Mouse (Mus musculus) CD4-positive, CD25-positive, alpha-beta regulatory T cell, adult 2 months (primary cell): ENCODE measurements around the gene Angpt4.

Source experiments
- DNase-seq: peaks from one replicate; pipeline ENCODE4 v3.0.0-alpha.2; 2012; ENCODE audit warnings: low read depth, low spot score

Gene Angpt4

DNA sequence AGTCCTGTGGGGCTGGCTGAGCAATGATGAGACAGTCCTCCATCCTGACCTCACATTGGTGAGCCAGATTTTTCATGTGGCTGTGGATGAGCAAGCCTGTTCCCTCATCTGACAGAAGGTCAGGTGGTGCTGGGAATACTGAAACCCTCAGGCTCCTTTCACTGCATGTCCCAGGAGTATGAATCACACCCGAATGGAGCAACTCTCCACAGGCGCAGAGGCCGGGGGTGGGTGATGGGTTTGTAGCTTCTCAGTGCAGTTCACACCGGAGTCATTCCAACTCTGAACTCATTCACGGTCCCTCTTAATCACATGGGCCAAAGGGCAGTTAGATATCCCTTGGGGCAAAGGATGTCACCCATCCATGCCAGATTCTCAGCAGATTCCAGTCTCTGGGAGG lies 3.1 kb downstream of the Angpt4 start:
- no peak for DNase-seq

DNA sequence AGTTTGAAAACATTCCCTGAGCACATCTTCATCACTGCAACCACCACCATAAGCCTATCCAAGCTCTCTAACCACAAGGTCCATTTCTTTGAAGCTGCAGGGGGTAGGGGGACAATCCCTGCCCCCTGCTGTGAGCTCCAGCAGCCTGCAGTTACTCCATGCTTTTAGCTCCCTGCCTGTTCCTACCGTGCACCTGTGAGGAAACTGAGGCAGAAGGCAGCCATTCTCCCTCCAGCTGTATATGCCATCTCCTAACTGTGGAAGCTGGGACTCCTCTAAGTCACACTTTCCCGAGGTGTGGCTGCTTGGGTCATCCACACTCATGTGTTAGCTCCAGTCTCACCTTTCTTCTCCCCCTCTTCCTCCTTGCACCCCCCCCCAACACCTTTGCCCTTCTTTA lies 4.1 kb downstream of the Angpt4 start:
- DNase-seq = no peak

DNA sequence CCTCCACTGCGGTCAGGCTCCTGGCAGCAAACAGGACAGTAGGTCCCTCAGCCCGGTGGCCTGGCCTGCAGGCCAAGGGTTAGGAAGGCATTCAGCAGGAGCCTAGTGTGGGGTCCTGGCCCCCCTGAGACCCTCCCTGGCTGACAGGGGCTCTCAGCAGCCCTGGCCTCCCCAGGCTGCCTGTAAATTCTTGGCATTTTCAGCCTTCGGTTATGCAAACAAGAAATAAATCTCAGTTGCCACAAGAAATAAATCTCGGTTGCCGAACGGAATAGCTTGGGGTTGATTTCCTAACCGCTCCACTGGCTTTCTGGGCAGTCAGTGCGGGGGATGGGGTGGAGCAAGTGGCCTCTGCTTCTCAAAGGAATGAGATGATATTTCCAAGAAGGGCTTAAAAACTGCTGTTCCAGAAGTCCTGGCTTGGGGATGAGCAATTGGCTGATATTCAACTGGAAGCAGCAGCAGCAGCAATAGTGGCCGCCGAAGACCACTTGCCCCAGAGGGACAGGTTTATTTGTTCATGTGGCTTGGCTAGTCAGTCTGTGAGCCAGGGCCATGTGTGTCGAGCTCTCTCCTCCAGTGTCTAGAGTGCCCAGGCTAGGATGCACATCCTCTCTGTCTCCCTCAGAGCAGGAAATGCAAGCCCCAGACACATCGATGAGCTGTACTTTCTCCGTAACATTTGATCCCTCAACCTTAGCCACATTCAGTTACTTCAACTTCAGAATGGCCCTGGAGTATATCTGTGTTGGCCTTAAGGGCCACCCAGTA lies 5.2 kb downstream of the Angpt4 start:
- DNase-seq = no peak

DNA sequence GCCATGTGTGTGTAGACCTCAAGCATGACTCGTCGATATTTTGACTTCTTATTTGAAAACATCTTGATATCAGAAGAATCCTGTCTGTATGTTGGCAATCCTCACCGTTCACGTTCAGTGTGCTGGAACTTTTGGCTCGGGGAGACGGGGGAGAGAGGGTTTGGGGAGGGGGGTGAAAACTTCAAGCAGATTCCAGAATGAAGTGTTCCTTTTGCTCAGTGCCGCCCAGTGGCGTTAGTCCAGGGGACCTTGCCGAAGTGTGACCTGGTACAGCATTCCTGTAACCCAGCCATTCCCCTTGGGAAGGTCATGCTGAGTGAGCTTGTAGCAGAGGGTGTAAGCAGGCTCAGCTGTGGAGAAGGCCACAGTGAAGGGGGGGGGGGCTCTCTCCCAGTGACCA lies 8.1 kb downstream of the Angpt4 start:
- DNase-seq = no peak

DNA sequence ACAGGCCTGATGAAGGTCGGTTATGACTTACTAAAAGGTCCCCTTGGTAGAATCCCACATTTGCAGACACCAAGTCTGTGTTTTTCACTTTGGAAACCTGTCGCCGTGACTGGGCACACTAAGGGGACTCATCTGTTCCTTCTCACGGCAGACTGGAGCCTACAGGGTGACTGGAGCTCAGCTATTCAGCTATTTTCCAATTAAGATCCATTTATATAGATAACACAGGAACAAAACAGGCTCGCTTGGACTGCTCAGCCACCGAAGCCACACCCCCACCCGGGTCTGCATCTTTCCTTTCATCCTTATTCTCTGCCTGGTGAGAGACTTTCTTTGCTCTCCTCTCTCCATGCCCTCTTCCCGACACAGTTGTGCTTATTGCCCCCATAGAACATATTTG lies 10.1 kb downstream of the Angpt4 start:
- no peak for DNase-seq

DNA sequence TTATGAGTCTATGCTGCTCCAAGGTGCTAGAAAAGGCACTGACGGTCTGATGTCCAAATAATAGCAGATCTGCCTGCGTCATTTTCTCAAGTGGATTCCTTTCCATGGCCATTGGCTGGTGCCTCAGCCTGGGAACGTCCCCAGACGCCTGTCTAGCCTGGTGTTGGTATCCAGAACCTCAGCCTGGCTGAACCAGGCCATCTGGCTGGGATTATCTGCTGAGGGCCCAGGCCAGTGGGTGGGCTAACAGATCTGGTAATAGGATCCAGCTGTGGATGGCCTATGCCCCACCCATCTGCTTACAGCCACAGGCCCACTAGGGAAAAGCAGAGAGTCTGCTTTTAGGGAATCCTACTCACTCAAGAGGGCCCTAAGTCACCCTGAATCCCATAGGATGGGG lies 10.6 kb downstream of the Angpt4 start:
- no peak for DNase-seq

DNA sequence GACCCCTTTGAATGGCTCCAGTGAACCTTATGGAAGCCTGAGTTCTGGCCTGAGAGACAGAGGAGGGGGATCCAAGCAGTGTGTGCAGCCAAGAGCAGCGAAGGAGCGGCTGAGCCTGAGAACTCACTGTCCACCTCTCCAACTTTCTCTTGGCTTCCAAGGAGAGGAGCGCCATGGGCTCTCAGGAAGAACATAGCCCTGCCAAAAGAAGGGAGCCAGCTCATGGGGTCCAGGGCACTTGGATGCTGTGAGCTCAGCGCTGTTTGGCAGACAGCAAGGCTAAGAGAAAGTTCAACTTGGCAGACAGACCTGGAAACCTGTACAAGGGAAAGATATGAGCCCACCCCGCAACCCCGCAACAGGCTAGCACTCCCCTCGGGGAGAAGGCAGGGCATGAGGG lies 13.3 kb downstream of the Angpt4 start:
- DNase-seq = no peak

DNA sequence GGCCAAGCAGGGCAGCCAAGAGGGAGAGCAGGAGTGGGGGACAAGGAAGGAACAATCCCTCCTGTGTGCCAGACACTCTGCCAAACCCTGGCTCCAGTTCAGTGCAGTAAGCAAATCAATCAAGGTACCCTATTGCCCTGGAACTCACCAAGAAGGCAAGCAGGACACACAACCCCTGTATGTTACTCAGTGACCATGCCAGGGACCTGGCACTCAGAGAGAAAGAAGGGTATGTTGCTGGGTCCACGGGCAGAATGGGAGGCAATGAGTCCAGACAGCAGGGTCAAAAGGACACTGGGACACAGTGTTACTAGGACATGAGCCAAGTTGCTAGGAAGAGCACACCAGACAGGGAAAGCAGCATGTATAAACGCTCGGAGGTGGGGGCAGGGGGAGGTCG lies 14.7 kb downstream of the Angpt4 start:
- DNase-seq = no peak

DNA sequence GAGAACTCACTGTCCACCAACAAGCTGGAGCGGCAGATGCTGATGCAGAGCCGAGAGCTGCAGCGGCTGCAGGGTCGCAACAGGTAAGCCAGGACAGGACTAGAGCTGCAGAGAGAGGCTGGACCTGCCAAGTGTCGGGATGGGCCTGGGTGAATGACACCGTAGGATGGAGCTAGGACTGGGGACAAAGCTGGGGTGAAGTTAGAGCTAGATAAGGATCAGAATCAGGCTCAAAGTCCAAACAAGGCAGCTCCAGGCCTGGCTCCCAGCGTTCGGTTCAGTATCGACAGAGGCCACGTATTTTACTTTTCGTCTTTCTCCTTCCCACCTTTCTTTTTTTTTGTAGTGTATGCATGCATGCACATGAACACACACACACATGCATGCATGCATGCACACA lies 16.1 kb downstream of the Angpt4 start:
- DNase-seq = no peak

DNA sequence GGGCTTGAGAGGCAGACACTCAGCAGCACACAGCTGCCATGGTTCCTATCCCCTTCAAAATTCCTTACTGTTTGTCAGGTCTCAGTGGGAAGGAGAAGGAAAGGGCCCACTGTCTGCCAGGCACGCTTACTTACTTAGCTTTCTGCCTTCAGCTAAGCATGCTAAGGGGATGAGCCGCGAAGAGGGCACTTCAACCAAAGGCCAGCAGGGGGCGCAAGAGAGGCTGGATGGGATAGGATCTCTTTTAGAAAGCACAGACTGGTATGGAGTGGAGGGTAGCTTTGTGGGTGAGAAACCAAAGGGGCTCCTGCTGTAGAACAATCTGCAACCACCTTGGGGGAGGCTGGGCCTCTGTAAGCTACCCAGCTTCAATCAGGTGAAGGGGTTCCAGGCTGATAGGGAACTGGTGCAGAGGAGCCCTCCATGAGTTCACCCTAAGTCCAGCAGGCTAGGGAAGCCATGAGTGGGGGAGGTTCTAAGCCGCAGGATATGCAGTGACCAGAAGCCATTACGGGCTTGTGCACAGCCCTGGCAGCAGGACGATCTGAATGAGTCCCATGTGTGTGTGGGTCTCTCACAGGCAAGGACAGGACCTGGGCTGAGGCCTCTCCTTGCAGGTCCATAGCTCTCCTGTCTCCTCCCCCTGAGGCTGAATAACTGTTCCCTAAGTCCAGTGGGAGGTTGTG lies 19.5 kb downstream of the Angpt4 start:
- DNase-seq = peak; percentile 87

DNA sequence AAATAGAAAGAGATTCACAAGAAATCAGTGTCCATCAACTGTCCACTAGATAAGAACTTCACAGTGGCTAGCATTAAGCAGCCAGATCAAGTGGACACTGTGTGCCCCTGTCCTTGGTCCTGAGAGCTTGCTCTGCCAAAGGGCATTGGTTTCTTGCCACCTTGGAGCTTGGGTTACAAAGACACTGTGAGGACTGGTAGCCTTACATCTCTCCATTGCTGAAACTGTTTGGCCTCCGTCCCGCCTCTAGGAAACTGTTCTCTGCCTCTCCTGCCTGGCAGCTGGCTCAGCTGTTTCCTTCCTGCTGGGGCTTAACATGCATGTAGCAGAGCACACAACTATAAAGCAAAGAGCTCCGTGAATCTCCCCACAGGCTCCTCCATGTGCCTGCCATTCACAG lies 26.9 kb downstream of the Angpt4 start:
- DNase-seq = no peak

DNA sequence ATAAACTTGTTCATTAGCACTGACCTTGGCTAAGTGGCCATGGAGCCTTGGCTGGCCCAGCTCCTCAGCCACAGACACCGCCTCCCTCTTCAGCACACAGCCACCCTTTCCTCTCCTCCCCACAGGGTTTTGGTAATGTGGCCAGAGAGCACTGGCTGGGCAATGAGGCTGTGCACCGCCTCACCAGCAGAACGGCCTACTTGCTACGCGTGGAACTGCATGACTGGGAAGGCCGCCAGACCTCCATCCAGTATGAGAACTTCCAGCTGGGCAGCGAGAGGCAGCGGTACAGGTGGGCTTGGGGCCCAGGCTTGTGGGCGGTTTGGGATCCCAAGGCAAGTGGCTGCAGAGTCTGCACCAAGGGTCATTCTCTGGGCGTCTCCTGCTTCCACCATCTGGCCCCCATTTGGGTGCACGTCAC lies 27.8 kb downstream of the Angpt4 start:
- no peak for DNase-seq

DNA sequence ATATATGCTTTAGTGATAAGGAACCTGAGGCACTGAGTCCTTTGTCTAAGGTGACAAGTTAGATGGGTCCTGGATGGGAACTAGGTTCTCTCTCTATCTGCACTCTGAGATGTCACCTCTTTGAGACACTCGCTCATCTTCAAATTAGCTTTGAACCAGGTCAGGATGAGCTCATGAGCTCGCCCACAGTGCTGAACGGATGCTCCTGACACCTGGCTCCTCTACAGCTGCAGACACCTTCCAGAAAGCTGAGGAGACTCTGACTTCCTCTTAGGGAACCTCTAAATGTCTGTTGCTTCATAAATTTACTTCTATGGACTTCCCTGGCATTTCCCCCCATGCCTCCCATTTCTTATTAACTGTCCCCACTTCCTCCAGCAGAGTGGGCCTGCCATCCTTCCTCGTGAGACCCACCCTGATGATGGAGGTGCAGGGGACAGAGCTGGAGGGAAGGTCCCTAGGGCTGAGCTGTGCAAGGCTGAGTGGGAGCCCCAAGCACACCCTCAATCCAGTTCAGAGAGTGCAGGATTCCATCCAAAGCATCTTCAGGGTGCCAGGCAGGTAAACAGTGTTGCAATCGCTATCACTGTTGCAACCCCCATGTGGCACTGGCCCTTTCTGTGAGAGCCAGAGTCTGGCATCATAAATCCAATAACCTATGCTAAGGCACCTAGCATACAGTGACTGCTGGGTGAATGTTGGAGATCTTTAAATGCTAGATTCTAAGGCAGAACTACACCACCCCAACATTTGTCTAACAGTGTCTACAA lies 28.8 kb downstream of the Angpt4 start:
- DNase-seq = no peak

DNA sequence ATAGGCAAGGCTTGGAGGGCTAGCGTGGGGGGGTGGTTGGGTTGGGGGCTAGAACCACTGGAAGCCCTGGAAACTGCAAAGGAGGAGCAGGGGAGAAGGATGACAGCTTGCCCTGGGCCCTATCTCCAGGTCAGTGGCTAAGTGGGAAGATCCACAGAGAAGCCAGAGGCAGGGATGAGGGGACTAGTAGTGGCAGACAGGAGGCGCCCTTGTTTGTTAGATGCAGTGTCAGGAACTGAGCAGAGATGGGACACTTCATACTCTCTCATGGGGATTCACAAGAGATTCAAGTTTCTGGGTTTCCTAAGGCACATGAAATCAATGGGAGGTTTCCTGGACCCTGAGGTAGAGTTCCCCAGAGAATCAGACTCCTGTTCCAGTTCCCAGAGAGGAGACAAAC lies 30.3 kb downstream of the Angpt4 start:
- peak; percentile 65 for DNase-seq

DNA sequence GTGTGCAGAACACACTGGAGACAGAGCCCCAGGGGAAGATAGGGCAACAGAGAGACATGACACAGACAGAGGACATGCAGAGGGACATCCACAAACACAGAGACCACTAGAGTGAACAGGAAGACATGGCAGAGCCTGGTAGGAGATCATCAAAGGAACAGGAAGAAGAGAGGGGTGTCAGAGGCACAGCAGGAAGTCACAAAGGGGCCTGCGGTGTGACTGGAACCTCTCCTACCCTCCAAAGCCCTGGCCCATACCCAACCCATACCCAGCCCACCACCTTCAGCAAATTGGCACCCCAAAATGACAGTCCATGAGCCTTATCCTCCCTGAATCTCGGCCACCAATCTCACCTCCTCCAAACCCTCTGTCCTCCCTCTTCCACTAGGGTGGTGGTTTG lies 33.1 kb downstream of the Angpt4 start:
- DNase-seq = peak; percentile 28

DNA sequence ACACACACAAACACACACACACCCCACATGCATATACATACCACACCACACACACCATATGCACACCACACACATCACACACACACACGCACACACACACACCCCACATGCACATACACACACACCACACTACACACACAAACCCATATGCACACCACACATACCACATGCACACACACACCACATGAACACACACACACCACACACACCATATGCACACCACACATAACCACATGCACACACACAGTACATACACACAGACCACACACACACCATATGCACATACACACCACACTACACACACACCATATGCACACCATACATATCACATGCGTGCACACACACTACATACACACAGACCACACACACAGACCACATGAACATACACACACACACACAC lies 36.6 kb downstream of the Angpt4 start:
- no peak for DNase-seq

DNA sequence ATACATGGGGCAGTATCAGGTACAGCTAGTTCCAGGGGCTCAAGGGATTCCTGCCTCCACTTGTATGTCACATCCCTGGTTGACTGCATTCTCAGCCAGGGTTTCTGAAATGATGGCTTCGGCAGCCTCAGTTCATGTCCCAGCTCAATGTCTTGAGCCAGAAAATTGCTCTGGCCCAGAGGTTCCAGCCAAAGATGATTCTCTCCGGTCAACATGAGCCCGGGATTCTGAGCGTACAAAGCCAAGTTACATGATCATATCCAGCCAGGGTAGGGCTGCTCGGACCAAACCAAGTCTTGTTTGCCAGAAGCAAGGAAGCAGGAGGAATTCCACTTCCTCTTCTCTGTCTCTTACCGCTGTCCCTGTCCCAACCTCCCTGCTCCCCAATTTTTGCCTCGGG lies 37.3 kb downstream of the Angpt4 start:
- DNase-seq = no peak

DNA sequence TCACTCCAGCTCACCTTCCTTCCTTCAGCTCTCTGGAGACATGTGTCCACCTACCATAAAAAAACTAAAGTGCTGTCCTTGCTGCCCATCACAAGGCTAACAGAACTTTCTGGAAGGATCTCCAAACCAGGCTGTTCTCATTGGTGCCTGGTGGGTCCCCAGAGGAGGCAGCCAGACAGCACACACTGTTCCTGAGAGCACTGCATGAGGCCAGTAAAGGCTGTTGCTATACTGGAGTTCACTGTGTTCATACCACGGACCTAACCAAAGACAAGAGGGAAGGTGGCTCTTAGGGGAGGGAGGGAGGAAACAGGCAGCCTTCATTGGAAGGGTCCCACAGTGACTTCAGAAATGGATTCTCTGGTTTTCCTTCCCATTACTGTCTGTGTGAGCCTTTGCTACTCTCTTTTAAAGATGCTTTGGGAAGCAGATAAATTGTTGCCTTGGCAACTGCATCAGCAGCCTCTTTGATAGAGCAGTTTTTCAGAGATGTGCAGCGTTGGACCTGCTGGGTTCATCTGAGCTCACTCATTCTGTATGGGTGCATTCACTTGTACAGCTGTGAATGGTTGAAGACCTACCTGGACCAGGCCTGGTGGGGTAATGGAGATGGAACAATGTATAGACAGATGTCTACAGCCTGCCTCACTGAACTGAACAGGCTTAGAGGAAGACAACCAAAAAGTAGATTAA lies 38.2 kb downstream of the Angpt4 start:
- no peak for DNase-seq

DNA sequence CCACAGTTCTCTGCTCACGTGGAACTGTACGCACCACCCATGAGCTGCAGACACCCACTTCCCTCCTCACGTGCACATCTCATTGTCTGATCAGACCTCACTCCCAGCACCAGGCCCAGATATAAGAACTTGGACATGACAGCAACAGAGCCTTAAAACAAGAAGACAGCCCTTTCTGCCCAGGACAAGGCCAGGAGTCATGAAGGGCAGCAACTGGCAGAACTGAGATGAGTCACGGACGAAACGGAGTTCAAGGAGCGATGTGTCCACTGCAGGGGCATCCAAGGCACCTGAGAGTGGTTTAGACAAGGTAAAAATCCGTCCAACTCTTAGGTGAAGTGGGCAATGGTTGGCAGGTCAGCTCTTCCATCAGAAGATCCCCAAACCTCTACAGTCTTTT lies 42.7 kb downstream of the Angpt4 start:
- no peak for DNase-seq

DNA sequence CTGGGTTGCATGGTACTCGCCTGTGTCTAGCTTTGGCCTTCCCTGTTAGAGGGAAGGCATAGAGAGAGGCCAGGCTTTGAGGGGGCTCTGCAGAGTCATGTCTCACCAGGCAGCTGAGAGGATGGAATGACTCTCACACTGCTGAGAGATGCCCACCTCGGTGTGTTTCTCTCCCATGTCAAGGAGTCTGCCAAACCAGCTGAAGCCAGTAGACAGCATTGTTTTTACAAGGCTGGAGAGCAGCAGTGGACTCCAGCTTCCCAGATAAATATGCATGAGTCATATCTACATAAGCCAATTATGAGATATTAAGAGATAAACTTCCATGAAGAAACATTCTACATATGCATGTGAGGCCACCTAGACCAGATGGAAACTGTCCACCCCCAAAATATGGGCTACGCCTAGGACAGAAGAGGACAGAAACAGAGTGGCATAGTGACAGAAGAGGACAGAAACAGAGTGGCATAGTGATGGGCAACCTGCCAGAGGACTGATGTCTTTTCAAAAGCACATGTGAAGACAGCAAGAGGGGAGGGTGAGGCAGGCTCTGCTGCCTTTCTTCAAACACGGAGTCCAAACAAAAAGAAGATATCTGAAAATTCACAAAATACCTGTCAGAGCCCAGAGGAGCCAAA lies 45.6 kb downstream of the Angpt4 start:
- no peak for DNase-seq

DNA sequence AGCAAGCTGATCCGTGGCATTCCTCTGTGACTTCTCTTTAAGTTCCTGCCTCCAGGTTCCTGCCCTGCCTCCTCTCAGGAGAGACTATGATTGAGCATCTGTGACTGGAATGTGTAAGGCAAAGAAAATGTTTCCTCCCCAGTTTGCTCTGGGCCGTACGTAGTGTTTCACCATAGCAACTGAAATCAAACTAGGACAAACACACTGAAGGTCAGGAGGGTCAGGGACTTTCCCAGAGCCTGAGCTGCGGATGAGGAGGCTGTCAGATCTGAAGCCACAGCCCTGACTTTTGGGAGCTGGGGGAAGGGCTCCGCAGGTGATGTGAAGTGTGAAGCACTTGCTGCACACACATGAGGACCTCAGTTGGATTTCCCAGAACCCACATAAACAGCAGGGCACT lies 48.3 kb downstream of the Angpt4 start:
- peak; percentile 88 for DNase-seq
